Mouse (Mus musculus) adipose tissue, adult 10 weeks (tissue): ENCODE measurements around the gene 2610044O15Rik8. TPM values are rescaled to one million over a fixed set of nuclear protein-coding genes. Genes with fewer than 3 reads are reported as not detected.

Experiments used
- polyA plus RNA-seq: library from polyadenylated mRNA; stranded (reverse); fragments of 350-450 nt; fragmentation: Illumina TruSeq; extraction: RNeasy Lipid Tissue Mini Kit (QIAGEN cat#74804); gene quantifications from one replicate; pipeline ENCODE4 v1.2.3, GENCODE M21; 2014; ENCODE audit warnings: low read depth, low replicate concordance

2610044O15Rik8 gene
- 16.9 TPM for polyA plus RNA-seq

DNA sequence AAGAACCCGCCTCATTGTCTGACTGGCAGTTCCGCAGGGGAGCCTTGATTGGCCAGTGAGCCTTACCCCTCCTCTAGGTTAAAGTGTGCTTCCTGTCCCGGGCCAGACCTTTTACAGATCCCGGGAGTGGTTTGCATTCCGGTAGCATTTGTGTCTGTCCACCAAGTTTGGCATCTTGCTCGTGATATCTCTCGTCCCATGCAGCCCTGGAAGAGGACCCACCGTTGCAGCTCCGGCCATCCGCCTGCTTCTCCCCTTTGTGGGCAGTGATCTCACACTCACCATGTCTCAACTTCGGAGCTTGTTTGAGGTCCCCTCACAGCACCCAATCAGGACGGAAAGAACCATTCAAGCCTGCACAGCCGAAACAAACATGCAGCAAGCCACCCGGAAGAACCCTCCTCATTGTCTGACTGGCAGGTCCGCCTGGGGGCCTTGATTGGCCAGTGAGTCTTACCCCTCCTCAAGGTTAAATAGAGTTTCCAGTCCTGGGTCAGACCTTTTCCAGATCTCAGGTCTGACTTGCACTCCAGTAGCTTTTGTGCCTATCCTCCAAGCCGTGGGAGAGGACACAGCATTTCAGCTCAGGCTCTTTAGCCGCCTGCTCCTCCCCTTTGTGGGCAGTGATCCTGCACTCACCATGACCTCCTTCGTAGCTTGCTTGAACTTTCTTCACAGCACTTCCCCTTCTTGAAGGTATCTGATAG lies at the start of gene 2610044O15Rik8:
Gene 2610044O15Rik8, minus strand, starts transcription at position 380 of the 707 bp plus-strand sequence.

Other genes starting within 250 kb of the 2610044O15Rik8 start
- 1.9 TPM for gene Ccdc7a, start 168.9 kb downstream of the 2610044O15Rik8 start, polyA plus RNA-seq
- 3.8 TPM for gene Ccdc7b, start 167.3 kb downstream of the 2610044O15Rik8 start, polyA plus RNA-seq
- not detected for gene Gm10999, start 102.7 kb downstream of the 2610044O15Rik8 start, polyA plus RNA-seq